Mouse (Mus musculus) testis, postnatal 14 days (tissue): Measurements from ENCODE around the gene Mbtps1.

Source experiments
- DNase-seq: peaks from one replicate; pipeline ENCODE4 v3.0.0; 2021; ENCODE audit warnings: low spot score

Gene Mbtps1

DNA sequence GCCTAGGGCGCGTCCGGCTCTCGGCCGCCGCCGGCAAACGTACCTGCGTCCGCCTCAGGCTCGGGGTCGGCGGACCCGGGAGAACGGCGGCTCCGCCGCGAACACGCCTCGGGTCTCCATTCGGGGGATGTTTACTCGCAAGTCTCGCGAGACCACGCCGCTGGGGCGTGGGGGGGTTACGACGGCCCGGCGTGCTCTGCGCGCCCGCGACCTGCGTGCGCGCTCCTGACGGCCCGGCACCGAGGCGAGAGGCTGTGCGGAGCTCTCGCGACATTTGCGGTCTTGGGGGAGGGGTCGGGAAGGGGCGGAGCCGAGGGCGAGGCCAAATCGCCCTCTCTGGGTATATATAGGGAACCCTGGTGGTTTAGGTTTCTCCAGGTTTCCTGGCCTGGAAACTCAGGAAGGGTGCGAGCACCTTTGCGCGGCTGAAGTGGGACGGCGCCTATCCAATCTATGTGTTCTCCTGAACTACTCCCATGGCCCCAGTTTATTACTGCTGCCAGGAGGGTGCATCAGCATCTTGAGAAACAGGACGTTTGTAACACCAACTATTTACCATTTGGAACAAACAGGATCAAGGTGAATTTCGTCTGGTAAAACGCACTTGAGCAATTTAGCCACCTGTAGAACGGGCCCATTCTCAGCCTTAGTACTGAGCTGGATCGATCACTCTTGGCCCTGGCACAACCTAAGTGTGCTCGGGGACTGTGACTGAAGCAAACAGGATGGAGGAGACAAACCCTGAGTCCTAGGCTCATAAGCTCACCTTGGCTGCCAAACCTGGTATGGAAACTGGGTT, at the start of gene Mbtps1:
Gene Mbtps1 (minus strand): TSS at position 133 of the 799 bp plus-strand sequence.
- peak; percentile 97 for DNase-seq

DNA sequence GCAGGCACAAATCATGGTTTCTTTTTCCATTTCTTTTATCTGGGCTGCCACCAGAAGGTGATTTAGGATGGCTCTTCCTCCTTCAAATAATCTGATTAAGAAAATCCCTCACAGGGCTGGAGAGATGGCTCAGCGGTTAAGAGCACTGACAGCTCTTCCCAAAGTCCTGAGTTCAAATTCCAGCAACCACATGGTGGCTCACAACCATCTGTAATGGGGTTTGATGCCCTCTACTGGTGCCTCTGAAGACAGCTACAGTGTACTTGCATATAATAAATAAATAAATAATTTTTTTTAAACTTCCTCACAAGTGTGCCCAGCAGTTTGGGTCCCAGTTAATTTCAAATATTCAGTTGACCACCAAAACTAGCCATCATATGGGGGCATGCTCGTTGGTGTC, 47.7 kb upstream of the Mbtps1 start:
- DNase-seq = no peak

- DNase-seq = peak; percentile 90
These were observed 46.5 kb upstream of the Mbtps1 start, which contains the start of gene Taf1c for GRCm38 (mm10) chr8:119604996-119605395. TSS of gene Taf1c (minus strand) at chr8:119605222.

- DNase-seq = no peak
These were observed 45.9 kb upstream of the Mbtps1 start for GRCm38 (mm10) chr8:119604398-119604803.

GRCm38 (mm10) chr8:119603771-119604170, 45.2 kb upstream of the Mbtps1 start:
- no peak for DNase-seq

DNA sequence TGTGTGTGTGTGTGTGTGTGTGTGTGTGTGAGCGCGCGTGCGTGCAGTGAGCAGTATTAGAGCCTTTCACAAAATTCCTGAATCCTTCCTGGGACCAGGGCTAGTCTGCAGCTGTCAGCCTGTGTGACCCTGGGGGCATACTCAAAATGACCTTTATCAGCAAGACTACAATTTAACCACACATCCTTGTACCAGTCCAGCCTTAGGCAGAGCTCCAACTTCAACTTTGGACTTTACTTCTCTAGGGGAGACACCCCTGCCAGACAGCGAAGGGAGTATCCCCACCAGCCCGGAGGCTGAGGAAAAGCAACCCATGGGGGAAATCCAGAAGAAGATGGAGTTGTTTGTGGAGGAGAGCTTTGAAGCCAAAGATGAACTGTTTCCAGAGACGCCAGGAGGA, 32.9 kb upstream of the Mbtps1 start:
- DNase-seq = no peak

GRCm38 (mm10) chr8:119590348-119590747, 31.8 kb upstream of the Mbtps1 start:
- DNase-seq = no peak

- no peak for DNase-seq
These were observed 30.3 kb upstream of the Mbtps1 start for GRCm38 (mm10) chr8:119588844-119589243.

DNA sequence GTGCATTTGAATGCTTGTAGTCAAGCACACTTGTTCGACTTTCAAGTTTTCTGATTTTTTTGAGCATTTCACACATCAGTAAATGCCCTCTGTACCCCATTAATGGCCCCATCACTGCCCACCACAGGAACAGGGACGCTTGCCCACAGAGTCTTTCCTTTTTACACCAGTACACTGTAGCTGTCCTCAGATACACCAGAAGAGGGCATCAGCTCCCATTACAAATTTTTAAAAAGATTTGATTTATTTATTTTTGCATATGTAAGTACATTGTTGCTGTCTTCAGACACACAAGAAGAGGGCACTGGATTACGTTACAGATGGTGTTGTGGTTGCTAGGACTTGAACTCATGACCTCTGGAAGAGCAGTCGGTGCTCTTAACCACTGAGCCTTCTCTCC, 29.8 kb upstream of the Mbtps1 start:
- no peak for DNase-seq

DNA sequence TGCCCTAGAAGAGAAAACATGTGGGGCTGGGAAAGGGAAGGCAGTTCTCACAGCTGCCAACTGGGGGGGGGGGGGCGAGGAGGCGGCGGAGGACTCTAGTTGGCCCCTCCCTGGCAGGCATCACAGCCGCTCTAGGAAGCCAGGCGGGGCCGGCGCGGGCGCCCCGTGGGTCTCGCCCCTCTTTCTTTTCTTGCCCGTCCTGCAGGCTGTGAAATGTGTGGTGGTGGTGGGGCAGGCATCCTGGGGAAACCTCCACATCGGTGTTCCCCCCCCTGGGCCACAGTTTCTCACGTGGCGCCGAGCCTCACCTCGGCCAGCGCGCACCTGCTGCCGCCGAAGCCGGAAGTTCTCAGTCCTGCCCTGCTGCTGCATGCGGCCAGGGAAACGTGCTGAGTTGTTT, 27.4 kb upstream of the Mbtps1 start:
- DNase-seq = no peak

GRCm38 (mm10) chr8:119580441-119581161, 22.1 kb upstream of the Mbtps1 start:
- DNase-seq = no peak

DNA sequence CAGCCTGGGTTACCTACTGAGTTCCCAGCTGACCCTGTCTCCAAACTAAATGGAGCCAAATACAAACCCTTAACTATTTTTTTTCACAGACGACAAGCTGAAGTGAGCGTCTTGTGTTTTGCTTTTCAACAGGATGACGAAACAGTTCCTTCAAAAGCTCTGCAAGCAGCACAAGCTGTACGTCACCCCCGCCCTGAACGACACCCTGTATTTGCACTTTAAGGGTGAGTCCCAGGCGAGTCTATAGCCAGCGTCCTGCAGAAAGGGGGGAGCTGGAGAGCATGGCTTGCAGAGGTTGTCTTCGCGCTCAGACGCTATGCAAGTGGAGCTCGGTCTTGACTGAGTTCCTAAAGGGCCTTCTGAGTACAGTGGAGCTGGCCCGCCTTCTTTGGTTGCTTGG, 20.6 kb upstream of the Mbtps1 start:
- DNase-seq = no peak

DNA sequence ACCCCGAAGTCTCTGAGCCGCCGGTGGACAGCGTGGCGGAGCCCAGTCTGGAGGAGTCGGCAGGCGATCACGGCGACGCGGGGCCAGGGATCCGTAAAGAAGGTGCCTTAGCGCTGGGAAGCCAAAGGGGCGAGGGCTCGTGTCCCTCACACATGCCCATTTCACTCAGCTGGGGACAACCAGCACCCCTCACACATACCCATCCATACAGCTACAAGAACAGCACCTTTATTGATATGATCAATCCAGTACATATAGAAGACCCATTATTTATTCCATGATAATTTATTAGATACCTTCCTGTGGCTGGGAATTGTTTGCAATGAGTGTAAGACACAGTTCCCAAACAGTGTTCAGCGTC, 16.8 kb upstream of the Mbtps1 start:
- no peak for DNase-seq

DNA sequence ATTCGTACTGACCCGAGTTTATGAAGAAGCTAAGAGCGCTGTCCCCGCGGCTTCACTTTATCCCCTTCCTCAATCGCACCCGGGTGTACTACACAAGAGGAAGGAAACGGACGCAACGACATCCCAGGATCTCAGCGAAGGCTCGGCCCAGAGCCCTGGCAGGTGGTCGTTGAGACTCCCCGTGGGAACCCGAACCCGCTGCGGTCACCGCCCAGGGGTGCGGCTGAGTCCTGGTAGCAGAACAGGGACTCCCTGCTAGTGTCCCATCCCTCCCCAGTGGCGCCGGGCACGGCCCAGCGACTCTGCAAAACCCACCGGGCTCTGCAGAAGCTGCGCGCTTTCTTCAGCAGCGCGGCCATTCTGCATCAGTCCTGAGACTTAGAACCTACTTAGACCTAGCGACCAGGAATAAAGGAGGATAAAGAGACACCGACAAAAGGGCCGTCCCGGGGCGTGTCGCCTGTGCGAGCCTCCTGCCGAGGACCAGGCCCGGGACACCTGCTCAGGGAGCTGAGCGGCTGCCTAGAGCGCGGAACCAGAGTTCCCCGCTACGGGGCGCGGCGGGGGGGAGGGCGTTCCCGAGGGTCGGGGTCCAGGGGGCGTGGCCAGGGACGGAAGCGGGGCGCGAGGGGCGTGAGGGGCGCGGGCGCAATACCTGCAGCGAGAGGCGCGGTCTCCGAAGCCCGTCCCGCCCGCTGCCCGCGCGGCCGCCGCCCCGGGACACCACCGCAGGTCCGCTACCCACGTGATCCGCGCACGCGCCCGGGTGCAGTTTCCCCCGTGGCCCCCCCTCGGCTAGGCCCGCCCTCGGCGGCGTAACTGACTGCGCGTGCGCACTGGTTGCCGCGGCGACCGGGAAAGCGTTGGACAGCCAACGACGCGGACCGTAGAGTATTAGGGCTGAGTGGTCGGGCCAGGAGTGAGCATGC, 16.2 kb upstream of the Mbtps1 start, which contains the start of the genes Hsdl1 and Dnaaf1:
Gene Hsdl1 (minus strand): TSS at position 747 of the 929 bp plus-strand sequence.
Gene Dnaaf1 (plus strand): TSS at position 799 of the 929 bp plus-strand sequence.
- DNase-seq = peak; percentile 92

DNA sequence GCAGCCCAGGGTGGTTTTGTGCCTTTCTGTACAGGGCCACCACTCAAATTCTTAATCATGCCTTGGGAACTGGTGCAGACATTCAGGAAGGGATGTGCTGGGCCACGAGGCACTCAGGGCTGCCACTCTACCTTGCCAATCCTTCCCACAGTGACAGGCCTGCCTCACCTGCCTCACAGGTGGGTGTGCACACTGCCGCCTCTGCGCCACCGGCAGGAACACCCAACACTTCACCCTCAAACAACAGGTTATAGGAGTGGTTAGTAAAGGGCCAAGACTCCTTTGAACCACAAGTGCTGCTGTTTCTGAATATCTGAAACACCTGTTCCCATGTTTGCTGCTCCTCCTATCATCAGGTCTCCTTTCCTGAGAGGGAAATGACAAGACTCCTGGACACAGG, 13.9 kb upstream of the Mbtps1 start:
- no peak for DNase-seq

- DNase-seq = no peak
These were observed 12.6 kb upstream of the Mbtps1 start for GRCm38 (mm10) chr8:119571135-119571534.

- no peak for DNase-seq
These were observed 11.3 kb upstream of the Mbtps1 start for GRCm38 (mm10) chr8:119569881-119570280.

DNA sequence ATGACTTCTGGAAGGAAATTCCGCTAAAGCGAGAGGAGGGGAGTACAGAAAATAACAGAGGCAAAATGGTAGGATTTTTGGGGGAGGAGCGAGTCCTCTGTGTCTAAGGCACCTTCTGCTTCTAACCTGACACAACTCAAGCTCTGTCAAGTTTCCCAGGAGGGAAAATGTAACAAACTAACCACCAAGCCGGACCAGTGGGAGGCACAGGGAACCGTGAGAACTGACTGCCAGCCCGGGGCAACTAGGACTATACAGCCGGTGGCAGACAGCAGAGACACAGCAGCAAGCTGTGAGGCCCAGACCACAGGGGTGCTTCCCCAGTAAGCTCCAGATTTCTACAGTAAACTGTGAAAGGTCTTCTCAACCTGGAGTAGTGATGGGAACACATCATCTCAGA, 10.4 kb upstream of the Mbtps1 start:
- DNase-seq = peak; percentile 79

GRCm38 (mm10) chr8:119568251-119568650, 9.7 kb upstream of the Mbtps1 start:
- no peak for DNase-seq

DNA sequence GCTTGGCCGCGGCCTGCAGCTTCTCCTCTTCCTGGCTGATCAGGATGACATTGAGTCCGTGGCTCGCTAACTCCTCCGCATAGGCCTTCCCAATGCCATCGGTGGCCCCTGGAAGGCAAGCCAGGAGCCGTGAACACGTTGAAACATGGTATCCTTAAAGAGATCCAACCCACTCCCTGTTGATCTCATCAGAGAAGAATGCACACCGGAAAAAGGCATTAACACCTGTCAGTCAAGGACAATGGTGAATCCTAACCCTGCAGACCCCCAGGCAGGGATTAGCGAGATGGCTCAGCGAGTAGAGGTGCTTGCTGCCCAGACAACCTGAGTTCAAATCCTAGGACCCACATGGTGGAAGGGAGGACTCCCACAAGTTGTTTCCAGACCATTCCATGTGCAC, 7.8 kb upstream of the Mbtps1 start:
- peak; percentile 42 for DNase-seq

- no peak for DNase-seq
These were observed 5.3 kb upstream of the Mbtps1 start for GRCm38 (mm10) chr8:119563849-119564251.

- DNase-seq = no peak
These were observed 826 bp upstream of the Mbtps1 start for GRCm38 (mm10) chr8:119559402-119559720.
